Mouse (Mus musculus) retina, postnatal 1 day (tissue): ENCODE data around the gene Trim2.

Source experiments
- DNase-seq: peaks from one replicate; pipeline ENCODE4 v3.0.0-alpha.2; 2012

Trim2 gene

GRCm38 (mm10) chr3:84306777-84307176 lies at the start of gene Trim2:
TSS of gene Trim2 (minus strand) at chr3:84306877.
- no peak for DNase-seq

GRCm38 (mm10) chr3:84355930-84356689 lies 49.4 kb upstream of the Trim2 start:
- DNase-seq, result peak; percentile 53

DNA sequence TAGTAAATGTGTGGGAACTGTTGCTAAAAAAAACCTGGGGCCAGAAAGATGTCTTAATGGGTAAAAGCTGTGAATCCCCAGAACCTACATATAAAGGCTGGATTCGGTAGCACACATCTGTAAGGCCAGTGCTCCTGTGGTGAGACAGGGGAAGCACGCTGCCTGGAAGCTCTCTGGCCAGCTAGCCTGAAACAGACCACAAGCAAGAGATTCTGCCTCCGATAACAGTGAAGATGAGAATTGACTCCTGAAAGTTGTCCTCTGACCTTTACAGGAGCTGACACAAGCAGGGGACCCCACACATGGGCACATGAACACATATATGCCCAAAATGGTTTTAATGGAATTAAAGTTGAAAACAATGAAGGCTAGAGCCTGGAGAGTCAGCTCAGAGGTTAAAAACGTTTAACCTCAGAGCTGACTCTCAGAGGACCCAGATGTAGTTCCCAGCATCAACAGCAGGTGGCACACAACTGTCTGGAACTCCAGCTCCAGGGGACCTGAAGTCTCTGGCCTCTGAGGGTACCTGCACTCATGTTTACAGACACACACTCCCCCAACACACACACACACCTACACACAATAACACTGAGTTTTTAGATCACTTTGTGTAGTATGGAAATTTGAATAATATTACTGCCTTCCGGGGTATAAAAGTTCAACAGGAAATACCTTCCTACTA lies 45.8 kb upstream of the Trim2 start:
- peak; percentile 68 for DNase-seq

GRCm38 (mm10) chr3:84350311-84350710 lies 43.6 kb upstream of the Trim2 start:
- peak; percentile 56 for DNase-seq

DNA sequence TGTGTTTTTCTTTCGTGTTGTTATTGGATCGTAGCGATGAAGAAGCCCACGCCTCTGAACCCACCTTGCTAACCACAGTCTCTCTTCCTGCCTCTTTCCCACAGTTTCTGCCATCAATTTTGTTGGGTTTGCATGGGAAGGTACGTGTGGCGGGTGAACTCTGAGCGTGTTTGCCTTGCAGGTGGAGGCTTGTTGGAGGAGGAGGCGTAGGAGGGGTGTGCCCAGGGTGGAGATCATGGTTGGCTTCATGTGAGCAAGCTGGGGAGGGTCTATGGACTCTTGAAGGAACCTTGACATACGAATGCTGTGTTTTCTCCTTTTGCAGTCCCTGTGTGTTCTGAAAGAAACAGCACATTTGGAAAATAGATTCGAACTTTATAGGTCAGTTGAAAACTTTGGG lies 43.1 kb upstream of the Trim2 start:
- no peak for DNase-seq

GRCm38 (mm10) chr3:84347426-84347825 lies 40.7 kb upstream of the Trim2 start:
- no peak for DNase-seq

DNA sequence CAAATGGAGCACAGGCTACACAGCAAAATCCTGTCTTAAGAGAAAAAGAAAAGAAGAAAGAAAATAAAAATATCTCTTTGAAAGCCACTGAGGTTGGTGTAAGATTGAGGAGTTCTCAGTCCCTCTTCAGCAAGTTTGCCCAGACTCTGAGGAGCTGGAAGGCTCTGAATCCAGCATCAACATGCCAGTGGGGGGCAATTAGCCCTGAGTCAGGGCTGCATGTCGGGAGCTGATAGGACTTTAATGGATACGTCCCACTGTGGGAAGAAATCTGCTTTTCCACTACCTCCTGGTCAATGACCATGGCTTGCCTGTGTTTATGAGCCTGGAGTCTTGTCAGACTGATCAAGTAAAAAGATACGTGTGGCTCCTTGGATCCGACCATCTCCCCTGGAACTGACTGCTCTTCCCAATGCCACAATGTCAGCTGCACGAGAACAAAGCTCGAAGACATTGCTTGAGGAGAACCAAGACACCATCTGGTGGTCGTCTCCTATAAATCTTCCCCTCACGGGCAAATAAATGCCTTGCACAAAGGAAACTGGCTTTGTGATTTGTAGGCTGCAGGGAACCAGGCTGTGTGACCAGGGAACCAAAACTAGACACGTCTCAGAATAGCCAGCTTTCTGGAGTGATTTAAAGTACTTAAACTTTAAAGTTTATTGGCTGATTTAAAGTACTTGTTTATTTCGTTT lies 39.9 kb upstream of the Trim2 start:
- DNase-seq, result peak; percentile 54

DNA sequence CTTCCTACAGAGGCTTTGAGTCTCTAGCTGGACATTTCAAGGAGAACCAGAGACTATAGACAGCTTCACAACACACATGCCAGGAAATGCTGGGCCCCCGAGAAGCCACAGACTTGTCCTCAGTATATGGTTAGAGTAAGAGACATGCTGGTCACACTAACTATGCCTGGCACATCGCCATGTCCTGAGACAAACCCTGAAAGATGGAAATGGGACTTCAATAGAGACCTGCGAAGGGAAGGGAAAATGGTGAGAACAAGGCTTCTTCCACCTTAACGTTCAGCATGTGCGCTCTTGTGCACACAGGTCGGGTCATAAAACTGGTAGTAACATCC lies 38.9 kb upstream of the Trim2 start:
- no peak for DNase-seq

DNA sequence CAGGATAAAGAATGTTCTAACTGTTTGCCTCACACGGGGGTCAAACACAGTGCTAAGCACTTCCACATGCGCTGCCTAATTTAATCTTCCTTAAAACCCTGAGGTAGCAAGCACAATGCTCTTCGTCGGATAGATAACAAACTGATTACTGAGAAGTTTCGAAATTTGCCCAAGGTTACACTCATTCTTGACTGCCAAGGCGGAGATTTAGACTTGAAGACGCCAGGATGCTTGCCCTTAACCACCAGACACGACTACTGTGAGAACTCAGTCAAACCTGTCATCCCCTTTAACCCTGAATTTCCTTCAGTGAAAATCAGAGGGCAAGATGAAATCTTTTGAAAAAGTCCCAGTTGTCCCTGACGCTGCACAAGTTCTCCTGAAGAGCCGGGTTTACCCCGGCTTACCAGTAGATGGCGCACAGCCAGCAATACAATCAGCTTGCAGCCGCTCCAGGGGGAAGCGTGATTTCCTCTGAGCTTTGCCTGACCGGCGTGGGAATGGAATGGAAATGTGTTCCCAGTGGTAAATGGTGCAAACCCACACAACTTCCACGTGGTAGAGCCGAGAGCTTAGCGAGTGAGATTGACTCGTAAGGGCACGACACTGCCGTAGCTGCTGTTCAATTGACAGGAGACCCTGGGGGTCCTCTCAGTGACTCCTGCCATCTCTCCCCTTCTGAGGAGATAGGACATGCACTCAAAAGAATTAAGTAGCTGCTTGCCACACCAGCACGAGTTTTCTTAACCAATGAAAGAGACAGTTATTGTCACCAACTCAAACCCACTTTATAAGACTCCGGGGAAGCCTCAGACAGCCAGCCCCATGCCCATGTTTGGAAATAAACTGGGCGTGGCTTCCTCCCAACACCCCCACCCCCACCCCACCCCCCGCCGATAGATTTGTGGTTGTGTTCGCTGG lies 38.3 kb upstream of the Trim2 start:
- peak; percentile 91 for DNase-seq

- no peak for DNase-seq
These were observed 36.4 kb upstream of the Trim2 start for GRCm38 (mm10) chr3:84343101-84343500.

DNA sequence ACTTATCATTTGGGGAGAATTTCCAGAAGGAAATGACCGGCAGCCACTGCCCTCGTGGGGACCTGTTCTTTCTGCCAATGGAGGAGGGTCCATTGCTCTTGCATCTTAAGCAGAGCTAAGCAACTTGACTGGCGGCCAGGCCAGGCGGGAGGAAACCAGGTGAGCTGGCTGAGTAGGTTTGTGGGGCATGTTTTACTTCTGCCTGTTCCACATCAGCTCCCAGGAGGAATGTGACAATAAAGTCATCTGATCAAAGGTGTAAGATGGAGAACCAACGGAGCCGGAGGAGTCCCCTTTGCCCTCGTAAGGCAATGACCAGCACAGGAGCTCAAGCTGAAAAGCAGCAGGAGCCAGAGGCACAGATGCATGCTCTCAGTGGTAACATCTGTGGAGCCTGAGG lies 35.1 kb upstream of the Trim2 start:
- DNase-seq, result no peak

DNA sequence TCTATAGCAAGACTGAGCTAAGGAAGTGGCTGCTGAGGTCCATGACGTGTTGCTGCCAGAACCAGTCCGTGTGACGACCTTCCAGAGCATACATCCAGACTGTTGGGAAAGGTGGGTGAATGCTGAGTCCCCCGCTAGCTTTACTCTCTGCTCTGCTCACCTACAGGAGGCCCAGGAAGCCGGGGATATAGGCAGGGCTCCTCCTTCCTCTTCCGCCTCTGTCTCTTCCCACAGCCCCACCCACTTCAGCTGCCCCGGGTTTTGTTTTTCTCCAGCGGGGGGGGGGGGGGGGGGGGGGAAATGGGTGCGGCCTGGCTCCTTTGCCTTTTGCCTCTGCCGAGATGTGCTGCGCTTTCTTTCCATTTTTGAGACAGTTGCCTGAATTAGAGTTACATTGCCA lies 30.9 kb upstream of the Trim2 start:
- DNase-seq, result no peak

DNA sequence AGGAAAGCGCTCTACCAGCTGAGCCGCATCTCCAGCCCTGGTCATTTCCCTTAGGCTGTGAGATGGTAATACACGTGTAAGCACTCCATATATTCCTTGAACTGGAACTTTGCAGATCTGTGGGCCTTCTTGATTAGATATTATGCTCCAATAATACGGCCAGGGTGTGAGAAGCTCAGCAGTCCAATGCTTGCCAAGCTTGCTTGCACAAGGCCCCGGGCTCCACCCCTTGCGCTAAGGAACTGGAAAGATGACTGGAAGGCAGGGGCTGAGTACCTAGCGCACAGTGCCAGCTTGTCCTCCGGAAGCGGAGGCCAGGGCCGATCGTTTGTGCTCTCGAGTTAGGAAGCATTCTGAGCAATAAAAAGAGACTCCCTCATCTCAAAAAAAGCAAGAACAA lies 29.7 kb upstream of the Trim2 start:
- no peak for DNase-seq

GRCm38 (mm10) chr3:84335421-84336073 lies 28.9 kb upstream of the Trim2 start:
- DNase-seq, result no peak

DNA sequence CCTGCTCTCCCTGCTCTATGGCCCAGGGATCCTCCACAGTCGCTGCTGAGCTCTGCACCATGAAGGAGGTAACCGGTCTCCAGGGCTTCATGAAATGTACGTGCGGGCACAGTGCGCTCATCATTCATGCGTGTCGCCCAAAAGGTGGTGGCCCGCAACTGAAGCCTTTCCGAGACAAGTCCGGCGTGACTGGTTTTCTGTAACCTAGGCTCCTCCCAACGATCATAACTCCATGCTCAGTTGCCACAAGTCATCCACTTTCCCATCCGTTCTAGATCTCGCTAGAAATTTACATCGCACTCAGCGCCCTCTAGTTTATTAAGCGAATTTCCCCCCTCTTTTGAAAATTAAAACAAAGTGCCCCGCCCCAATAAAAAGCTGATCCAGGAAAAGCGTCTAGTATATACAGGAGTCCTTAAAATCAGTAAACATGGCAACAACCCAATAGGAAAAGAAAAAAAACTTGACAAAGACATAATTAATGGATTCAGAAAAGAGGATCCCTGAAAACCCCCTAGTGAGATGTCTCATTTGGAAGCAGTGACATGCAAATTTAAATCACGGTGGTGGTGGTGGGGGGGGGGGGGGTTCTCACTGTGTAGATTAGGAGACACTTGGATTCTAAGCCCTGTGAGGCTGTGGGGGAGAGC lies 28.2 kb upstream of the Trim2 start:
- no peak for DNase-seq

GRCm38 (mm10) chr3:84333400-84334349 lies 27.0 kb upstream of the Trim2 start:
- DNase-seq, result peak; percentile 80

DNA sequence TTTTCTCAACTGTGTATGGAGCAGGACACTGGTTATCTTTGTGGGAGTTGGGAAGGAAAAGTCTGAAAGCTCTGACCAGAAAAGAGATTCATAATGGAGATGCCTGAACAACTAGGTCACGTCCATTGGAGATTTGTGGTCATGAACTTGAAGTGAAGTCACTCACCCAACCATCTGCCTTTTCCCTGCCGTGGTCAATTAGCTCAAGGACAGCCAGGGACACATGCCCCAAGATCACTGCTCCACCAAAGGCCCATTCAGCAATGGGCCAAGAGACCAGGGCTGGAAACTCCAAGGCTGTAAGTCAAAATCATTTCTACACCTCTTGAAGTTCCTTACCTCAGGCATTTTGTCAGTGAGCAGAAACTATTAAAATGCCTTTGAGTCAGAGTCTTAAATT lies 23.5 kb upstream of the Trim2 start:
- no peak for DNase-seq

DNA sequence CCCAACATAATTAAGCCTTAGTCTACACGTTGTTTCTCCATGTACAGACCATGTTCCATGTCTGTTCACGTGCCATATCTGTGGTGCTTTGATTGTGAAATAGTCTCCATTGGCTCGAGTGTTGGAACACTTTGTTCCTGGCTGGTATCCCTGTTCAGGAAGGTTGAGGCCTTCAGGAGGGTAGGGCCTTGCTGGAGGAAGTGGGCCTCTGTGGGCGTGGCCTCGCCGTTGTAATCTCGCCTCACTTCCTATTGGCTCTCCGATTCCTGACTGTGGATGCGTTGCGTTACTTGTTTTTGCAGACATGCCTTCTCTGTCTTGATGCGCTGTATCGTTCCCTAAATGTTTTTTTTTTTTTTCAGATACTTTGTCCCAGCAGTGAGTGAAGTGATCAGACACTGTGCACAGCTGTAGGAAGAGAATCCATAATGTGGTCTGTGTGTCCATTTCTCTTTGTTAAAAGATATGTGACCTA lies 18.3 kb upstream of the Trim2 start:
- no peak for DNase-seq

GRCm38 (mm10) chr3:84324478-84324877 lies 17.8 kb upstream of the Trim2 start:
- no peak for DNase-seq

- no peak for DNase-seq
These were observed 17.3 kb upstream of the Trim2 start for GRCm38 (mm10) chr3:84324000-84324399.

- DNase-seq, result no peak
These were observed 12.8 kb upstream of the Trim2 start for GRCm38 (mm10) chr3:84319504-84319903.
